Mouse (Mus musculus): Measurements from ENCODE around the gene Gm13723. TPM values are rescaled to one million over a fixed set of nuclear protein-coding genes. Genes with fewer than 3 reads are reported as not detected.

Gene Gm13723
- not detected in 2 replicates for polyA plus RNA-seq (2016; fragmentation: Nextera tagmentation; extraction: Ambion mirVana)

DNA sequence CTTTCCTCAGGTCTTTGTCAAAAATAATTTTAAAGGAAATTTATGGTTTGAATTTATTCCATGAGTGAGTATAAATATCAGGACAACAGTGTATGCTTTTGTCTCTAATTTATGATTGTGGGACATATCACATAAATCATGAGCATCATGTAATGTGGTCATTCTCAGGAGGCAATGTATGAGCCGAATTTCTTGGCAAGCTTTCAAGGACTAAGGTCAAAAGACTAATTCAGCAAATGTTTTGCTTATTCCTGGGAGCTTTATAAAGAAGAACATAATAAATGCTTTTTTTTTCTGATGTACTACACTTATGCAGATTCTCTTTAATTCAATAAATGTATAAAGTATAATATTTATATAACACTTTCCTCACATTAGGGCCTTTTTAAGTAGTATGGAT, at the start of gene Gm13723:
Gene Gm13723, minus strand, starts transcription at position 101 of the 400 bp plus-strand sequence.
- no peaks in the 10 kb centered on the region for H3K9me3 ChIP-seq
- no peaks in the 10 kb centered on the region for H3K36me3 ChIP-seq
- no peaks in the 10 kb centered on the region for H3K27me3 ChIP-seq (replicated peaks)
- WGBS: 49% methylated on average over 1 of the region's 1 CpGs
- ATAC-seq (ENCODE audit: low FRiP score, low read depth): no peak
- no peak within 1 kb of the TSS for H3K4me3 ChIP-seq
- no peak within 1 kb of the TSS for H3K9ac ChIP-seq
- no peak within 1 kb of the TSS for H3K27ac ChIP-seq
- no peaks in the 10 kb centered on the region for H3K4me1 ChIP-seq
- no peak within 1 kb of the TSS for H3K4me2 ChIP-seq (replicated peaks)

DNA sequence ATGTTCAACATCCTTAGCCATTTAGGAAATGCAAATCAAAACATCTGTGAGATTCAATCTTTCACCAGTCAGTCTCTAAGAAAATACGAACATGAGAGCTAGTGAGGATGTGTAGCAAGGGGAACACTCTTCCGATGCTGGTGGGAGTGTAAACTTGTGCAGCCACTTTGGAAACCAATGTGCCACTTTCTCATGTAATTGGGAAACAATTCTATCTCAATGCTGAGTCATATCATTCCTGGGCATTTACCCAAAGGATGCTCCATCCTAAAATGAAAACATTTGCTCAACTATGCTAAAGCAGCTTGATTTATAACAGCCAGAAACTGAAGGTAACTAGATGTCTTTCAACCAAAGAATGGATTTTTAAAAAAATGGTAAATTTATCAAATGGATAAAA, 31.0 kb upstream of the Gm13723 start:
- Histone ChIP-seq H3K27me3 (replicated peaks) (no peaks in the 10 kb centered on the region), H3K9ac (no peak overlapping the region), H3K4me2 (replicated peaks) (no peak overlapping the region), H3K36me3 (no peaks in the 10 kb centered on the region), H3K9me3 (no peaks in the 10 kb centered on the region), H3K4me1 (no peaks in the 10 kb centered on the region), H3K4me3 (no peak overlapping the region), H3K27ac (no peak overlapping the region)
- no peak for ATAC-seq (ENCODE audit: low FRiP score, low read depth)
- WGBS: 86% methylated on average over 2 of the region's 2 CpGs

DNA sequence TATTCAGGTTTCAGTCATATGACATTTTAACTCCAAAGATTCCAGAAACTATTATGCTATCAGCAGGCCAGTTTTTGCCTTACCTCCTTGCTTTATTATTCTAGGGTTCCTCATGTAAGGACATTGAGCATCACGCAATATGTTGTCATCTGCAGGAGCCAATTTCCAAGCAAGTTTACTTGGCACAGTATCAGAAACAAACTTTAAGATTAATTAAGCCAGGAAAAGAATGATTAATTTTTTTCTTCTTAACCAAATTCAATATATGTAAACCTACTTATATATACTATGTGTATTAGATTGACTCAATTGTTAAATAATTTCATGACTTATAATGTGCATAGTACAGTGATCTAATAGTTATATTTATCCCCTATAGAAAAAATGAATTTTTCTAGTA, 17.5 kb upstream of the Gm13723 start, which contains the start of gene Olfr1097:
Gene Olfr1097, minus strand, starts transcription at position 101 of the 400 bp plus-strand sequence.
- Histone ChIP-seq H3K27me3 (replicated peaks) (no peaks in the 10 kb centered on the region), H3K9ac (no peak within 1 kb of the TSS), H3K27ac (no peak within 1 kb of the TSS), H3K4me3 (no peak within 1 kb of the TSS), H3K9me3 (no peaks in the 10 kb centered on the region), H3K4me2 (replicated peaks) (no peak within 1 kb of the TSS), H3K4me1 (no peaks in the 10 kb centered on the region), H3K36me3 (no peaks in the 10 kb centered on the region)
- ATAC-seq (ENCODE audit: low FRiP score, low read depth): no peak
- WGBS: 94% methylated on average over 1 of the region's 1 CpGs

DNA sequence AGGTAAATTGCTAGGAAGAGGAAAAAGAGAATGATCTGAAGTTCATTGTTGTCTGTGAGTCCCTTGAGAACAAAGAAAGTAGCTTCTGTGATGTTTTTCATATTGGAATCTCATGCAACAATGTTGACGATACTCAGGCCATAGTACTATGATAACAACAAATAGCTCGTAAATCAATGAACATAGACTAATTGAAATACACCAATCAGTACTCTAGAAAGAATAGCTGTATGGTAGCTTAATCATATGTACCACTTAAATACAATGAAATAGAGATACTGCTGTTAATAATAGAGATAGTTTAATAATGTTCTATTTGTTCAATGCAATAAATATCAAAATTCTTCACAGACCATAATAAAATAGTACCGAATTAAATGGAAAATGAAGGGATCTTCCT, 23.0 kb downstream of the Gm13723 start, which contains the start of gene Olfr1095:
Gene Olfr1095, minus strand, starts transcription at position 101 of the 400 bp plus-strand sequence.
- 87% methylated on average over 3 of the region's 3 CpGs for WGBS
- no peaks in the 10 kb centered on the region for H3K27me3 ChIP-seq (replicated peaks)
- no peak for ATAC-seq (ENCODE audit: low FRiP score, low read depth)

DNA sequence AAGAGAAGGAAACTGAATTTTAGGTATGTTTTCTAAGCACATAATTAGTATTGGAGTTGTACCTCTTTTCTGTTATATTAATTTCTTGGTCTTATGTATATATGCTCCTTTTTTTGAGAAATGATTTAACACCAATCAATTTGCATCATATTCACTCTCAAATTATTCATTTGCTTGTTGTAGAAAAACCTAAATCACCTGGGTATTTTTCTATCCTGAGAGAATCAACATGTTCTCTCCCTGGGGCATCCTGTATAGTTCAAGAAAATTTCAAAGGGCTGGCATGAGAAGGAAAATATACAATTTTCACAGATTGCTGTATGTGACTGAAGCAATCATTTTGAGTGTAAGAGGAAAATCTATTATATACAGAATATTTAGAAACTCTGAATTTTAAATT, 50.2 kb downstream of the Gm13723 start, which contains the start of gene Olfr1094:
Gene Olfr1094, plus strand, starts transcription at position 301 of the 400 bp plus-strand sequence.
- no peak within 1 kb of the TSS for H3K4me3 ChIP-seq
- ATAC-seq (ENCODE audit: low FRiP score, low read depth): no peak
- no peak within 1 kb of the TSS for H3K27ac ChIP-seq
- H3K4me1 ChIP-seq: no peaks in the 10 kb centered on the region
- no peak within 1 kb of the TSS for H3K9ac ChIP-seq
- no peak within 1 kb of the TSS for H3K4me2 ChIP-seq (replicated peaks)
- H3K27me3 ChIP-seq (replicated peaks): no peaks in the 10 kb centered on the region
- H3K9me3 ChIP-seq: no peaks in the 10 kb centered on the region
- H3K36me3 ChIP-seq: no peaks in the 10 kb centered on the region

More for the DNA sequence above, 23.0 kb downstream of the Gm13723 start, which contains the start of gene Olfr1095:
- no peaks in the 10 kb centered on the region for H3K9me3 ChIP-seq
- no peak within 1 kb of the TSS for H3K4me2 ChIP-seq (replicated peaks)
- H3K4me3 ChIP-seq: no peak within 1 kb of the TSS
- H3K36me3 ChIP-seq: no peaks in the 10 kb centered on the region
- no peak within 1 kb of the TSS for H3K27ac ChIP-seq
- H3K4me1 ChIP-seq: no peaks in the 10 kb centered on the region
- no peak within 1 kb of the TSS for H3K9ac ChIP-seq

Other genes starting within 250 kb of the Gm13723 start
- gene Olfr1084, start 235.1 kb downstream of the Gm13723 start, polyA plus RNA-seq (2016; fragmentation: Nextera tagmentation; extraction: Ambion mirVana): not detected in 2 replicates
- not detected in 2 replicates for gene Olfr1085, start 212.8 kb downstream of the Gm13723 start, polyA plus RNA-seq (2016; fragmentation: Nextera tagmentation; extraction: Ambion mirVana)
- gene Olfr1086, start 194.7 kb downstream of the Gm13723 start, polyA plus RNA-seq (2016; fragmentation: Nextera tagmentation; extraction: Ambion mirVana): not detected in 2 replicates
- not detected in 2 replicates for gene Olfr1087, start 176.4 kb downstream of the Gm13723 start, polyA plus RNA-seq (2016; fragmentation: Nextera tagmentation; extraction: Ambion mirVana)
- not detected in 2 replicates for gene Olfr1089, start 141.1 kb downstream of the Gm13723 start, polyA plus RNA-seq (2016; fragmentation: Nextera tagmentation; extraction: Ambion mirVana)
- gene Olfr1090, start 115.8 kb downstream of the Gm13723 start, polyA plus RNA-seq (2016; fragmentation: Nextera tagmentation; extraction: Ambion mirVana): not detected in 2 replicates
- not detected in 2 replicates for gene Olfr1093, start 92.3 kb downstream of the Gm13723 start, polyA plus RNA-seq (2016; fragmentation: Nextera tagmentation; extraction: Ambion mirVana)
- not detected in 2 replicates for gene Olfr141, start 64.8 kb downstream of the Gm13723 start, polyA plus RNA-seq (2016; fragmentation: Nextera tagmentation; extraction: Ambion mirVana)
- gene Olfr1094, start 50.1 kb downstream of the Gm13723 start, polyA plus RNA-seq (2016; fragmentation: Nextera tagmentation; extraction: Ambion mirVana): not detected in 2 replicates
- not detected in 2 replicates for gene Olfr1095, start 23.1 kb downstream of the Gm13723 start, polyA plus RNA-seq (2016; fragmentation: Nextera tagmentation; extraction: Ambion mirVana)
- not detected in 2 replicates for gene Olfr1097, start 17.4 kb upstream of the Gm13723 start, polyA plus RNA-seq (2016; fragmentation: Nextera tagmentation; extraction: Ambion mirVana)
- gene Olfr1098, start 49.7 kb upstream of the Gm13723 start, polyA plus RNA-seq (2016; fragmentation: Nextera tagmentation; extraction: Ambion mirVana): not detected in 2 replicates
- gene Olfr1099, start 85.9 kb upstream of the Gm13723 start, polyA plus RNA-seq (2016; fragmentation: Nextera tagmentation; extraction: Ambion mirVana): not detected in 2 replicates
- not detected in 2 replicates for gene Olfr1100, start 105.2 kb upstream of the Gm13723 start, polyA plus RNA-seq (2016; fragmentation: Nextera tagmentation; extraction: Ambion mirVana)
- gene Olfr1101, start 116.4 kb upstream of the Gm13723 start, polyA plus RNA-seq (2016; fragmentation: Nextera tagmentation; extraction: Ambion mirVana): not detected in 2 replicates
- not detected in 2 replicates for gene Olfr1102, start 123.6 kb upstream of the Gm13723 start, polyA plus RNA-seq (2016; fragmentation: Nextera tagmentation; extraction: Ambion mirVana)
- not detected in 2 replicates for gene Olfr1104, start 152.3 kb upstream of the Gm13723 start, polyA plus RNA-seq (2016; fragmentation: Nextera tagmentation; extraction: Ambion mirVana)
- gene Olfr1105, start 161.7 kb upstream of the Gm13723 start, polyA plus RNA-seq (2016; fragmentation: Nextera tagmentation; extraction: Ambion mirVana): not detected in 2 replicates
- not detected in 2 replicates for gene Olfr1106, start 177.5 kb upstream of the Gm13723 start, polyA plus RNA-seq (2016; fragmentation: Nextera tagmentation; extraction: Ambion mirVana)
- not detected in 2 replicates for gene Olfr1107, start 201.0 kb upstream of the Gm13723 start, polyA plus RNA-seq (2016; fragmentation: Nextera tagmentation; extraction: Ambion mirVana)
- gene Olfr1109, start 221.2 kb upstream of the Gm13723 start, polyA plus RNA-seq (2016; fragmentation: Nextera tagmentation; extraction: Ambion mirVana): not detected in 2 replicates
- gene Olfr259, start 239.8 kb upstream of the Gm13723 start, polyA plus RNA-seq (2016; fragmentation: Nextera tagmentation; extraction: Ambion mirVana): not detected in 2 replicates